Mouse (Mus musculus) kidney, adult 9 months (tissue): ENCODE data around the gene Naif1.

Source experiments
- DNase-seq: peaks from one replicate; pipeline ENCODE4 v3.0.0; 2022

Naif1 gene

DNA sequence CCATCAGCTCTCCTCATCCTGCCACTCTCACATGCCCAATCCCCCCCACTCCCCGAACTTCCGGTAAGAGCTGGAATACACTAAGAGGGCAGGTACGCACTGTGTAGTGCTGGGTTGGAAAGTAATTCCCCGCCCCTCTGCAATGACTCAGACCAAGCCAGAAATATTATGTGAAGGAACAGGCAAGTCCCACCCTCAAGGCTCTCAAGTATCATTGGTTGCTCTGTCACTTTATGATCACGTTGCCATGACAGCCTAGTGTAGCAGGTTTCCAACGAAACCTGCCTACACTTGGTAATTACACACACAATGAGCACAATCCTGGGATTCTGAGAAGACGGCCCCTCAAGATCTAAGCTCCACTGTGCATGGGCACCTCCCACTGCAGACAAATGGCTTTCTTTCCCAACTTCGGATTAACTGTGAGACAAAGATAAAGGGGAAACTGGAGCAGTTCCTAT is 22.0 kb upstream of the Naif1 start:
- DNase-seq = no peak

GRCm38 (mm10) chr2:32429215-32429891 is 20.9 kb upstream of the Naif1 start:
- no peak for DNase-seq

DNA sequence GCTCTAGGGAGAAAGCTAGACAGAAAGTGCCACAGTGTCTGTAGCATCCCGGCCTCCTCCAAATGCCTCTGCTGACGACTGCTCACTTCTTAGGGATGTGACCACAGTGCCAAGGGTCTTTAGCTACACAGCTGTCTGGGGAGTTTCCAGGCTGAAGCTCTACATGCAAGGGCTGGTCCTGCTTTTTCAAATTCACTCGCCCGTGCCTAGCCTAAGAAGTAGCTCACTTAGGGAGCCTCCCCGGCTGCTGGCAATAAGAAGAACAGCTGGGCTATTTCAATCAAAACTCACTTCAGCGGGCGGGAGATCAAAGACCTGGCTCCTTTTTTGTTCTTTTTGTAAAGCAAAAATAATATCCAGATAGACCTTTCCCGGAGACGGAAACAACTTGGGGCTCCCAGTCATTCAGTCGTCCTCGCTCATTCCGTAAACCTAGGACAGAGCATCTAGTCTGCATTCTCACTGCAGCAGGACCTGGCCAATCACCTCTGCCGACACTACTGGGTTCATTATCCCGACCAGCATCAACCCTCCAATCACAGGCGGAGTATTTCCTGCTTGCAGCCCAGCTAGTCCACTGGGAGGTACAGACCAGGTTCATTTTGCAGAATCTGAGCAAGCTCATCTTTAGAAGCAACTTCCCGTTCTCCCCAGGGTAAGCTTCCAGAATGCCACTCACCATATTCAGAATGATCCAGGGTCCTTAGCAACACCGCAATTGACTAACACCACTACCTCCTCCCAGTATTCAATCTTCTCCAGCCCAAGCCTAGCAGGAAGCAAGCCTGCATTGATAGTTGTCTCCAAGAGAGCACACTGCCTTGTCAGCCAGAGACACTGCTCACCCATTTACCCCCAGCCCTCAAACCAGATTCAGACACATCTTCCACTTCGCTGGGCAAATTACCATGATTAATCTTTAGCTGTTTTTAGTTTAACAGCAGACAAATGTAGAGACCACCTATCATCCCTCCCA is 19.3 kb upstream of the Naif1 start:
- no peak for DNase-seq

GRCm38 (mm10) chr2:32436686-32437372 is 13.4 kb upstream of the Naif1 start:
- DNase-seq = no peak

DNA sequence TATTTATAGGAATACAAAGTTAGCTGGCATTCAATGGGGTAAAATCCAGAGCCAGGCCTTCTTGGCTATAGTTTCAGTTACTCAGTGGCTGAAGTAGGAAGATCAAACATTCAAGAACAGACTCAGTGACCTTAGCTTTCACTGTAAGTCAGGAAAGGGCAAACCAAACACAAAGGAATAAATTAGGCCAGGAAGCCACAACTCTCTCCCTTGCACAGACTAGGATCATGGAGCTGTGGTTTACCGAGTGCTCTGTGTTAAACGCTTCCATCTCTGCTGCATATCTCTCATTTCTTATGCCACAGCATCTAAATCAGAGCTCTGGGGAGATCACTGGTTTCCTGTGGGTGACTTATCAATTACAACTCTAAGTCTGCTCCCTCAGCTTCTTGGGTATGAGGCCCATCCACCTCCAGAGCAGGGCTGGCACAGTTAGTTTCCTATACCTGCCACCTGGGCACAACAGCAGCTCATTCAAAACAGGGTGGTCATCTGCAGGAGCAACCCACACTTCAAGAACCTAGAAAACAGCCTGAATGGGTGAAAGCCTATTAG is 12.6 kb upstream of the Naif1 start:
- no peak for DNase-seq

DNA sequence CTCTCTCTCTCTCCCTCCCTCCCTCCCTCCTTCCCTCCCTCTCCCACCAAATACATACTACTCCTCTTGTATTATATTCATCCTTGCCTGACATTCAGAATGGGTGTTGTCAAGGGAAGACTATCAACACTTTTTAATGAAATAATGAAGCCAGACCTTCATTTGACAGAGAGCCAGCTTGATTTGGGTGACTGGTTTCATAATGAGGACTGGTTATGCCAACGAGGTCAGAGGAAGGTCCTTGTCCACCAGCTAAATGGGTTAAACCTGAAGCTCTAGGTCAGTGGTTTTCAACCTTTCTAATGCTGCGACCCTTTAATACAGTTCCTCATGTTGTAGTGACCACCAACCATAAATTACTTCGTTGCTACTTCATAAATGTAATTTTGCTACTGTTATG is 11.5 kb upstream of the Naif1 start:
- peak; percentile 76 for DNase-seq

- DNase-seq = no peak
Measured at GRCm38 (mm10) chr2:32439177-32439576, 11.1 kb upstream of the Naif1 start.

DNA sequence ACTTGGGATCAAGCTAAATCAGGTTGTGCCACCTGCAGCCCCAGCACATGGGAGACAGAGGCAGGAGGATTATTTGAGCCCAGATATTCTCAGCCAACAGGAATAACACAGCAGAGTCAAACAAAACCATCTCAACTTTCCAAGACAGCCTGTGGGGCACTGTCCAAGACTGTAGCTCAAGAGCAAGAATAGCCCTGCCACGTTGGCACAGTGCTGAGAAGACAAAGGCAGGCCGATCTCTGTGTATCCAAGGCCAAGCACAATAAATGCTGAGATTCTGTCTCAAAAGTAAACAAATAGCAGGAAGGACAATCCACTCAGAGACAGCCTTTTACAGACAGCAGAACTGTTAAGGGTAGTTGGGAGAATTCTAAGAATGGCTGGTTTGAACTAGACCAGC is 10.1 kb upstream of the Naif1 start:
- no peak for DNase-seq

GRCm38 (mm10) chr2:32440632-32441031 is 9.6 kb upstream of the Naif1 start:
- DNase-seq = no peak

DNA sequence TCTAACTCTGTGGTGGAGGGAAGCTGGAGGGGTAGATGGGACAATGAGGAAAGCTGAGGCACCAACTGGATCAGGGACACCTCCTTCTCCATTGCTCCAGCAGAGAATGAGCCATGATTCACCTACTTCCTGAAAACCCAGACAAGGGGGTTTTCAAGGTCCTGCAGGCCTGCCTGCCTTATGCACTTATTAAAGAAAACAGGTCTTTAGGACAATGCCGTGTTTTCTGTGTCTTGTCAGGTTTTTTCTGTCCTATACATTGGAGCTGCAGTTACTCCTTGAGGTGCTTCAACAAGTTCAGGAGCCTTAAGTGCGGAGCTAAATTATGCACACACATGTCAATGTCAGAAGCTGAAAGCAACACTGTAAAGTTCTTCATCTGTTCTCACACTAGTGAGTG is 8.7 kb upstream of the Naif1 start:
- no peak for DNase-seq

- DNase-seq = no peak
Measured at GRCm38 (mm10) chr2:32445535-32445934, 4.7 kb upstream of the Naif1 start.

DNA sequence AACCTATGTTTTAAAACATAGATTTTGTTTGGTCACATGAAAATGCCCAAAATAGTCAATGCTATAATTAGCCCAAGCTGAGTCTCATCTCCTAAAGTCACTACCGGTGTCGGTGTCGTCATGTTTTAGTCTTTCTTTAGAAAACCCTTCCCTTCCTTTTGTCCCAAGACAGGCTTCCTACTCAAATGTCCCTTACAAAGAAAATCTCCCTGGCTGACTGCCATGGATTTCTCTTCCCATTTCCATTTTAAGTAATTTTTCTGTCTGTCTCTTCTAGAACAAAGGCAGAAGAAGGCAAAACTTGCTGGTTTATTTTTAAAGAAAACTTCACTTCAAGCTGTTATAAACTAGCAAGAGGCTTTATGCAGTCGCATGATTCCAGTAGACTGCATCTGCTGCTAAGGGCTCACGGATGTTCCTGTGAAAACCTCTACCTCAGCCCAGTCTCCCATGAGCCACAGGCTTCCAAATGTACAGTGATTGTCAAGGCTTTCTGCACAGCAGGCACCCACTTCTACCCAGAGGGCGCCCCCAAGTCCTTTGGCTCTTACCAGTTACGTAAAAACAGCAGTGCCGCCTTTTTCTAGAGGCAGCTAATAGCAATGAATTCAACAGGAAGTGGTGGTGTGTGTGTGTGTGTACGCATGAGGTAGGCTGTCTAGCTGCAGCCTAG is 2.9 kb upstream of the Naif1 start:
- peak; percentile 56 for DNase-seq

GRCm38 (mm10) chr2:32448480-32448879 is 1.8 kb upstream of the Naif1 start:
- no peak for DNase-seq

GRCm38 (mm10) chr2:32450881-32451844 is 906 bp downstream of the Naif1 start, which contains the start of gene Slc25a25:
TSS of gene Slc25a25 (minus strand) at chr2:32451445.
- DNase-seq = peak; percentile 98

GRCm38 (mm10) chr2:32451870-32452372 is 1.7 kb downstream of the Naif1 start:
- DNase-seq = peak; percentile 100

DNA sequence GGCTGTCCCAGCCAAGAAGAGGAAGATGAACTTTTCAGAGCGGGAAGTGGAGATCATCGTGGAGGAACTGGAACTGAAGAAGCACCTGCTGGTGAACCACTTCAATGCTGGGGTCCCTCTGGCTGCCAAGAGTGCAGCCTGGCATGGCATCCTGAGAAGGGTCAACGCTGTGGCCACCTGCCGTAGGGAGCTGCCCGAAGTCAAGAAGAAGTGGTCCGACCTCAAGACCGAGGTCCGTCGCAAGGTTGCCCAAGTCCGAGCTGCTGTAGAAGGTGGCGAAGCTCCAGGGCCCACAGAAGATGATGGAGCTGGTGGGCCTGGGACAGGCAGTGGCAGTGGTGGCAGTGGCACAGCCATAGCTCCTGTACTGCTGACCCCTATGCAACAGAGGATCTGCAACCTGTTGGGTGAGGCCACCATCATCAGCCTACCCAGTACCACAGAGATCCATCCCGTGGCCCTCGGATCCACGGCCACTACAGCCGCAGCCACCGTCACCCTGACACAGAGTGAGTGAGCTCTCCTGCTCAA is 2.2 kb downstream of the Naif1 start:
- DNase-seq = no peak

DNA sequence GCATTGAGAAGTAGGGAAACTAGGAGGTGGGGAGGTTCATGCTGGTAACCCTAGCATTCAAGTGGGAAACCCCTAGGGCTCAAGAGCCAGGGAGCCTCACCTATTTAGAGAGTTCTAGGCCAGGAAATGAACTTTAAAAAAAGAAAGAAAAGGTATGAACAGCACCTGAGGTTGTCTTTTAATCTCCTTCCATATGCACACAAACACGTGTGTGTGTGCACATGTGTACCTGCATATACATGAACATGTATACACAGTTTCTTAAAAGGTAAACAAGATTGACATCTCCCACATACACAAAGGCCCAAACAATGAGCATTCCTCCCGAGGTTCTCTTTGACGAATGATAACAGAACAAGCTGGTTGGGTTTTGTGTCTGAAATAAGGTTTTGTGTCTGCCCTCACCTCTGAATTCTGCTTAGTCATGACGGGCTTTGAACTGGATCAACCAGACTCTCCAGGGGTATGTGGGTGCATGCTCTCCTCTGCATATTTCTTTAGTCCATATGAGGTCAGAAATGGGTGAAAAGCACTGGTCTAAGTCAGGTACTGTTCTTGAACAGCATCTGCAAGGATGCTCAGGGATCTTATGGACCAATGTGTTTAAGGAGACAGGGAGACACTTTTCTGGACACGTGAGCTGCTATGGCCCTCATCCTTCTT is 3.5 kb downstream of the Naif1 start:
- DNase-seq = no peak

DNA sequence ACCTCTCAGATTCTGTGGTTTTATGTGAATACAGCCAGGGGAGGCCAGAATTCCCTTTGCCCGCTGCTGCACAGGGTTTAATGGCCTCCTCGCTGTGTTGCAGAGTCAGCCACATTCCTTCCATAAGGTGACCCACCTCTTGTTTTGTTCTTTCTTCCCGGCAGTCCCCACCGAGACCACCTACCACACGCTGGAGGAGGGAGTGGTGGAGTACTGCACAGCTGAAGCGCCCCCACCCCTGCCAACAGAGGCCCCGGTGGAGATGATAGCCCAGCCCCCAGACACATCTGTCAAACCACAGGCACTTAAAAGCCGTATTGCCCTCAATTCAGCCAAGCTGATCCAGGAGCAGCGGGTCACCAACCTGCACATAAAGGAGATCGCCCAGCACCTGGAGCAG is 4.4 kb downstream of the Naif1 start:
- no peak for DNase-seq

DNA sequence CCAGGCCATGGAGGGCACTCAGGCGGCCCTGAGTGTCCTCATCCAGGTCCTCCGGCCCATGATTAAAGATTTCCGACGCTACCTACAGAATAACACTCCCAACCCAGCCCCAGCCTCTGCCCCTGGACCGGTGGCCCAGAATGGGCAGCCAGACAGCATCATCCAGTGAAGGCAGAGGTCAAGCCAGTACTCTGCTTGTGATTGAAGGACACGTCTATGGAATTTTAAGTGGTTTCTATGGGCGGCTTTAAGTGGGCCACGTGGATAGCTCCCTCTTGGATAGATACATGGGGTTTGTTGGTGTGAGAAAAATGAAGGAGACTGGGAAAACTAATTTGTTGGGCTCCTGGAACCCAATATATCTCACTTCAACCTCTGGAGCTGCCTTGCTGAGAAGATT is 4.8 kb downstream of the Naif1 start:
- DNase-seq = no peak

DNA sequence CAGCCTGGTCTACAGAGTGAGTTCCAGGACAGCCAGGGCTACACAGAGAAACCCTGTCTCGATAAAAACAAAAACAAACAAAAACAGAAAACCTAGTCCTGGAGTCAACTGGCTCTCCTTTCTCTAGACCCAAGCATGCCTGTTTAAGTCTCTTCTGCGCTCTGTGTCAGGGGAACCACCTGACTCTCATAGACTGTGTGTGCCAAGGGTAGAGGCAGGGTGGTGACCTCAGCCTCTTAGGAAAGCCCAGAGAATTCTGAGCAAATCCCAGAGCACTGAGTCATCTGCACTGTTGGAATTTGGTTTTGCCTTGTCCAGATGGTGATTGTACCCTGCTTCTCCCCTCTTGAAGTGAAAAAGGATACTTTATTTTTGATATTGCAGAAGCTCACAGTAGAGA is 8.0 kb downstream of the Naif1 start:
- no peak for DNase-seq
